Mouse (Mus musculus) embryo, embryonic 9.5 days (tissue): ENCODE results near the gene Ppp1r36.
"Not testable (repeated sequence)": the region's sequence is repeated elsewhere in the genome, so short reads cannot be mapped to it uniquely, and the experiment has no call there.

Source experiments
- DNase-seq: peaks from one replicate; pipeline ENCODE4 v3.0.0-alpha.2; 2017; ENCODE audit errors: extremely low spot score

The Ppp1r36 gene

DNA sequence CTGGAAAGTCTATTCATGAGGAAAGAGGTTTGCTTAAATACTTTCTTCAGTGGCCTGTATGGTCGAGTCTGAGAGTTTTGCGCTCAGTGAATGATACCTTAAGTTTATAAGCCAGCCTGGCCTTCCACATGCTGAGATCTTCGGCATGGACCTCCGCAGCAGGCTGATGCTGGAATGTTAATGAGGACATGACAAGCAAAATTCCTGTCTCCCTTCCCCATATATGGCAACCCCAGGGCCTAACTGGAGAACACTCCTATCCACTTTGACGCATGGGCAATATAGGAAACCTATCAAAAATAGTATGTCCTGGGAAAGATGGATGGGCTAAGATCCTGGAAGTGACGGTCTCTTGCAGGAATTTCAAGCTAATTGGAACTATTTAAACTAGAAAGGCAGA, 30.8 kb downstream of the Ppp1r36 start:
- DNase-seq, result no peak

DNA sequence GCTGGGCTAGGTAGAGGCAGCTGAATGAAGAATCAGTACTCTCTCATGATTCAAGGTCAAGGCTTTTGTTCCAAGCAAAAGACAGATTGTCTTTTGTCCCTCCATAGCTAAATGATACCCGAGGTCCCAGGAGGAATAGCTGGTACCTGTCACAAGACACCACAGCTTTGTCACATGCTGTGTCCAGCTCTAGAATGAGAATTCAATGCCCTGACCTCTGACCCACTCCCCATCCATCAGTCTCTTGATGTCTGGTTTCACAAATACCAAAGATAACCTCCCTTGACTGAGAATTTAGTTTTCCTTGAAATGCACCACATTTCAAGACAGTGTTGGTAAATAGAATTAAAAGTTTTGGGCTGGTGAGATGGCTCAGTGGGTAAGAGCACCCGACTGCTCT, 34.9 kb downstream of the Ppp1r36 start:
- DNase-seq, result peak; percentile 61

DNA sequence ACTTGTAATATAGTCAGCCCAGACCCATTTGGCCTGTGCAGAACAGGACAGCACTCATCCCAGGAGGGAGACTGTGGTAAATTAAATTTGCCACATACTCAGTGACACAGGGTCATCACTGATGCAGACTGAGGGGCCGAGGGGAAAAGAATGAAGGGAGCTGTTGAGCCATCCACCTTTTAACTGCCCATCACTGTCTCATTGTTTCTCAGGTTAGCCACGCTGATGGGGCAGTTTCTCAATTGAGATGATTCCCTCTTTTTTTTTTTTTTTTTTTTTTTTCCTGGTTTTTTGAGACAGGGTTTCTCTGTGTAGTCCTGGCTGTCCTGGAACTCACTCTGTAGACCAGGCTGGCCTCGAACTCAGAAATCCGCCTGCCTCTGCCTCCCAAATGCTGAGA, 41.1 kb downstream of the Ppp1r36 start:
- not testable (repeated sequence) for DNase-seq

DNA sequence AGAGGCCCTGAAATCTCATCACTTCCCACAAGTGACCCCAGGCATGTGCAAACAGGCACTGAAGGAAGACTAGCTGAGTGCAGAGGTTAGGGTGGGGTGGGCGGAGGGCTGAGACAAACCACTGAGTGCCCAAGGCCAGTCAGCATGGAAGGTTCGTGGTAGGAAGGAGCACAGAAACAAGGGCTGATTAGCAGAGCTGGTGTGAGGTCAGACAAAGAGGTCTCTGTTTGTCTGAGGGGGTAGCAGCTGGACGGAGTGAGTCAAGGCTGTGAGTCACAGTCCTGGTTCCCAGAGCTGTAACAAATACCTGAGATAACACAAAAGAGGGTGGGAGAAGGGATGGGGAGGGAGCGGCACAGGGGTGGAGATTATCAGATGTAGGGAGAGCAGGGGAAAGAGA, 41.7 kb downstream of the Ppp1r36 start:
- no peak for DNase-seq

DNA sequence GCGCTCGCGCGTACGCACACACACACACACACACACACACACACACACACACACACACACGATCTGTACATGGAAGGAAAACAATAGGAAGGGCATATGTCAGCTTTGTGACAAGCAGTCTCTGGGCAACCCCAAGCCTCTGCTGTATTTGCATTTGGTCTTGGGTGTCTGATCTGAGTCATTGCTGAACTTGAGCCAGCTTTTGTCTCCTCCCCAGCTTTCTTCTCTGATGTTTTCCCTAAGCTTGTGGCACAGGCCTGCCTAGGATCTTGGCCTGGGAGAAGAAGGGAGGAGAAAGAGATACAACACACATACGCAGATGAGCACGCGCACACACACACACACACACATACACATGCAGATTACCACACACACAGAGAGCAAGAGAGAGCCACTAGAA, 46.1 kb downstream of the Ppp1r36 start:
- DNase-seq, result no peak

DNA sequence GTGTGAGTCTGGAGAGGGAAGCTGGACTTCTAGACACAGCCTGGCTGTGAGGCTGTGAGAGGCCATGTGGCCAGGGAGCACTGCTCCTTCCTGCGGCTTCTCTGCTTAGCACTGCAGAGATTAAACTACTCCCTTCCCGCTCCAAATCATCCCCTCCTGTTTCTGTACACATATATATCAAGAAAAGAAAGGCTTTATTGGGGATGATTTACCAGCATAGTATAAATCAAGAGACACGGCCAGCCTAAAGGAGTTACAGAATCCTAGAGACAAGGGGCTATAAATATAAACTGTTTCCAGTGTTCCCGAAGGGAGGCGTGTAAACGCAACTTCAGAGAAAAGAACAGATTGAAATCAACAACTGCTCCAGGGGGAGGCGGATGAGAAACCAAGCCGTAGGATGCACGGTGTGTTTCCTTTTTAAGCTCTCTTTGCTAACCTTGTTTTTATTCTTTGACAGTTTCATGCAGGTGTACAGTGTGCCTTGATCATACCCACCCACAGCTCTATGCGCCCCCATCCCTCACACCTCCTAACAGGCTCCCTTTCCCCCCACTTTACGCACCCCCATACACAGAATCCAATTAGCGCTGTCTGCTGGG, 47.4 kb downstream of the Ppp1r36 start:
- DNase-seq, result no peak

DNA sequence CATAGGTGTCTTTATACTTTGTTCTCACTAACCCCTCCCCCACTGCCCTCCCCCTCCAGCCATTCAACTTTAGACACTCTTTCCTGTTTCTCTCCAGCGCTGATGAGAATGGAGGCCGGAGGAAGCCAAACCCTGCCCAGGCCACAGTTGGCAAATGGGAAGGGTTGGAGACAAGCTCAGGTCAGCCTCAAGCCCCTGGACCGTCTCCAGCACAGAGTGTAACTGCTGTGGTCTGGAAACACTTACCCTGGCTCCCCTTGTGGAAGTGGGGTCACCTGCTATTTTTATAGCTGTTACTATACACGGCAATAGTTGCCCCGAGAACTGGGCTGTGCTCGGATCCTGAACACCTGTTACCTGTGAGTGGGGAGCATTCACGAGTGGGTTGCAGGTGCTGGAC, 49.3 kb downstream of the Ppp1r36 start:
- no peak for DNase-seq

DNA sequence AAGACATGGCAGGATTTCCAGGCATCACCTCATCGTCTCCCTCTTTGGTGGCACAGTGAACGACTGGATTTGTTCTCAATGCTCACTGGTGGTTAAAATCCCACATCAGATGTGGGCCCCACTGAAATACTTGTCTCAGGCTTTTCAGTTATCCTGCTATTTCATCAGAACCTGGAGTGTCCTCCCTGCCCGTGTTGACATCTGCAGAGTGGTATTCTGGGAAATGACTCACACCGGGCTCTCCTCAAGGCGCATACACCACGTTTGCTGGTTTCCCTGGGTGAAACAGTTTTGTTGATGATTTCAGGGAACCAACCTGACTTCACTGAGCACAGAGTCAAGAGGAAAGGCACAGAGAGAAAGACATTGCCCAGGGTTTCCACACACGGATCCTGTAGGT, 49.9 kb downstream of the Ppp1r36 start:
- DNase-seq, result no peak

DNA sequence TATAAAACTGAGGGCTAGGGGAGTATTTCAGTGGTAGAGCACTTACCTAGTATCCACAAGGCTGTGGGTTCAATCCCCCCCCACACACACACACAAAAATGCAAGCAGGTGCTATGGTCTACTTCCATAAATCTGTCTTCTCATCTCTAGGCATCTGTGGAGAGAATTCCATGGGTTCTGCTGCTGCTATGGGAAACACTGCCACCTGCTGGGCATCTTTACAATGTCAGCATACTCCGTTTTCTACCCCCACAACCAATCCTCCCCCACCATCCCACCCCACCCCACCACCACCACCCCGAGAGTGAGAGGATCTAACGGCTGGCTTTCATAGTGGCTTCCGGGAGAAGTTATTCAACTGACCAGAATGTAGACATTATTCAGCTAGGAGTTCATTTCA, 54.7 kb downstream of the Ppp1r36 start:
- peak; percentile 65 for DNase-seq

DNA sequence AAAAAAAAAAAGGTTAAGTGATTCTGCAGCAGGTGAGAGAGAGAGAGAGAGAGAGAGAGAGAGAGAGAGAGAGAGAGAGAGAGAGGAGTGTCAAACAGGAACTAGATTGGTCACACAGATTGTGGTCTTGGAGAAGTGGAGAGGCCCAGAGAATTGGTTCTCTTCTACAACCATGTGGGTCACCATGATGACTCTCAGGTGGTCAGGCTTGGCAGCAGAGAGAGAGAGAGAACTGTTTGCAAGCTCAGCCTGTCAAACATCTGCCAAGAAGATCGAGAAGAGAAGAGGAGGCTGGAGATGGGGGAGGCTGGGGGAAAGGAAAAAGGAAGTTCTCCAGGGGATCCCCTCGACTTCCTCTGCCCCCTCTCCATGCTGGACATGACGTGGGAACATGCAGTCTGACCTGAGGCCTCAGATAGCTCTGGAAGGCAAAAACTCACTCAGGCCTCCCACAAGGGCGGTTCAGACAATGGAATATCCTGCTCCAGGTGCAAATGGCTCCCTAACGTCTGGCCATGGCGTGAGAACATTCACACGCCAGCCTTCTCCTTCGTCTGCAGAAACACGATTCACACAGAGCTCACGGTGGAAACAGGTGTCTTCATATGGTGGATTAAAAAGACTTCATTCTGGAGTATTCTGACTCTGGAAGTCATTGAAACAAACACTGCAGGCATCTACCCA, 56.4 kb downstream of the Ppp1r36 start:
- no peak for DNase-seq

DNA sequence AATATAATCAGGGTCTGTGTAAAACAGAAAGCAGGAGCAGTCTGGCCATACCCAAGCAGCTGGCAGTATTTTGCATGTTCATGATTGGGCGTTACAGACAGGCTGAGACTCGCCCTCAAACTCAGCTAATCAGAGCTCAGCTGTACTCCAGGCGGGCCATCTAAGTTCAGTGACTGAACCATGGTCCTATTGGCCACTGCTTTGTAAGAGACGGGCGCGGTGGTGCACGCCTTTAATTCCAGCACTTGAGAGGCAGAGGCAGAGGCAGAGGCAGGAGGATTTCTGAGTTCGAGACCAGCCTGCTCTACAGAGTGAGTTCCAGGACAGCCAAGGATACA, 56.9 kb downstream of the Ppp1r36 start:
- DNase-seq, result no peak

DNA sequence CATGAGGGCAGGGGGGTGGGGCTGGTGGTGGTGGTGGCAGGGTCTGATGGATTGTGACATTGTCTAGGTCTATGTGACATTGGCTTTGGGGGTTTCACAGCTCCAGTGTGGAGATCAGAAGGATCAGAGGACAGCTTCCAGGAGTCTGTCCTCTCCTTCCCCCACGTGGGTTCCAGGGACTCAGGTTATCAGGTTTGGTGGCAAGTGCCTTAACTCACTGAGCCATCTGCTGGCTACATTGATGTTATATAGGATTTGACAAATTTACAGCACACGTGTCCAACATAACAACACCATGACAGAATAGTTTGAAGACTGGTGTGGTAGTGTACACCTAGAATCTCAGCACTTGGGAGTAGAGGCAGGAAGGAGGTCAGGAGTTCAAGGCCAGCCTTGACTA, 57.5 kb downstream of the Ppp1r36 start:
- DNase-seq, result no peak

DNA sequence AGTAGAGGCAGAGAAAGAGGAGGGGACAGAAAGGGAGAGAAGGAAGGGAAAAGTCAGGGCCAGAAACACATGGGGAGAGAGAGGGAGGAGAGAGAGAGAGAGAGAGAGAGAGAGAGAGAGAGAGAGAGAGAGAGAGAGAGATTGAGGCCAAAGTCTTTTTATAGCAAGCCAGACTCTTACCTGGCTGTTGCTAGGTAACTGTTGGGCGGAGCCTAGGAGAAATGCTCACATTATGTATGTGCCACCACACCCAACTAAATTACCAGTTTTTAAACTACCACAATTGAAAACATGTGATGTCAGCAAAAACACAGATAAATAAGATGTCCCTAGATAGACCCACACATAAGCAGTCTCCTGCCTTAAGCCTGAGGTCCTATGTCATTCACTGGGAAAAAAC, 58.8 kb downstream of the Ppp1r36 start:
- DNase-seq, result no peak

DNA sequence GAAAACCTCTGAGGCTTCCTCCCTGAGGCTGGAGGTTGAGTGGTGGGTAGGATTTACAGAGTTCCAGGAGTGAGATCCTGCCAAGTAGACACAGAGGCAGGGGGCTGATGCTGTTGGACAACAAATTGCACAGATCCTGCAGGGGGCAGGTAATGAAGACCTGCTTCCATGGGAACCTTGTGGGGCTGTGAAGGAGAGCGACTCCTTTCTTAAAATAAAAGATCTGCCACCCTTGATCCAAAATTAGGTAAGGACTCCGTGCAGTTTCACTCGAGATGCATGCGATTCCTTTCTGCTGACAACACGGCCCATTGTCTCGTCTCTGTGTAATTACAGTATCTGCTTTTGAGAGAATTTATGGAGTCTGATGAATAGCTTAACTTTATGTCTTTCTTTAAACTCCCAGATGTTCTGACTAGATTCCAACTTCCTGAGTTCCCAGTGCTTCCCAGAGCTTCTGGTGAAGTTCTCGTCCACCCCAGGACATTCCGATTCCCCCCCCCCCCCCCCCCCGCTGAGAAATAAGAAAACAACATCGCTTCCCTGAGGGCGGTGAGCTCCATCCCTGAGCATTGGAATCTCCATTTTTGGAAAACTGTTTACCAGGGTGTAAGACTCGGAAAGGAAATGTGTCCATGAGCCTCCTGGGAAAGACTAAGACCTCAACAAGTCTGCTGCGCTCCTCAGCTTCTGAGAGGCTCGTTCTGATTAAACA, 61.1 kb downstream of the Ppp1r36 start:
- DNase-seq, result no peak

DNA sequence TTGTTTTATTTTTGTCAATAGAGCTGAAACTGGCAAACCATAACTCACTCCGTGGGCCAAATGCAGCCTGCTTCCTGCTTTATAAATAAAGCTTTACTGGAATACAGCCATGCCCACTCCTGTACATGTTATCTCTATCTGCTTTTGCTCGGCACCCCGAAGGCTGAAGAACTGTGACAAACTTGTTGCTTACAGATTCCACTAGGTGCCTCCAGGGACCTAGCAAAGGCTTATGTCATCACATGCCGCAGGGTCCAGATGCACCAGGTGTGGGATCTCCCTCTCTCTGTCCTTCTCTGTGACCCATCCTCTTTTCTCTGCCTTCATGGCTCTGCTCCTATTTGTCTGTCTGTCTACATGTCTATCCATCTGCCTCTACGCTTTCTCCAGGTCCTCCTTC, 61.8 kb downstream of the Ppp1r36 start:
- no peak for DNase-seq

DNA sequence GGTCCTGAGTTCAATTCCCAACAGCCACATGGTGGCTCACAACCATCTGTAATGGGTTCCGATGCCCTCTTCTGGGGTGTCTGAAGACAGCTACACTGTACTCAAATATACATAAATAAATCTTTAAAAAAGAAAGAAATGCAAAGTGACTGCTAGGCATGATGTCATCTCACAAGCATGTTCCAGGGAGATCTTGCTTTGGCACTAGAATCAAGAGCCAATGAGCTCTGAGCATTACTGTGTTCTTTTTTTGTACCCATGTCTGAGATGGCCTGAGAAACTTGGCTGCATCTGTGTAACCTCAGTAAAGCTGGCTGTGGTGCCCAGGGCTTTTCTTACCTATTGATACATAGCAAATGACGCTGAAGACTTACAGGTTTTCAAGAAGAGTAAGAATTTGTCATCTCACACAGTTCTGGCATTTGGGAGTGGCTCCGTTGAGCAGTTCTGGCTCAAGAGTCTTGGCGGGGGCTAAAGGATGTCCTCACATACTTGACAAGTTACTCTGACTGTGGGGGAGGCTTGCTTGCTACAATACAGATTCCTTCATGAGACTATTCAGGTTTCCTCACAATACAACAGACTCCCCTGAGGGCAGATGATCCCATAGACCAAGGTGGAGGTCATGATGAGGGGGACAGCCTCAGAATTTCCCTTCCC, 62.6 kb downstream of the Ppp1r36 start:
- DNase-seq, result no peak

DNA sequence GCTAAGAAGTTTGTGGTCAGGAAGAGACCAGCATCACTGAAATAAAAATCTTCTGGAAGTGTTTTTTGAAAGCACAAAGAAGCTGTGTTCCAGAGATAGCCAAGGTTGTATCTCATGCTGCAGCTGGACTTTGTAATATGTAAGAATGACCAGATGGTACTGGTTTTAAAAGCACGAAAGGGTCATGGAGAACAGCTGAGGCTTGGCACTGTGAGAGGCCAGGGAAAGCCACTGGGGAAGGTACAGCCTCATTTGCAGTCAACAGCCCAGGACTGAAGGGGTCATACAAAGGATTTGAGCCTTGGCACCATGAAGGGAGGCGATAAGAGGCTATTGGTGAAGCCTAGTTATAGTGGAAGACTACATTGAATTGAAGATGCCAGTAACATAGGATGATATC, 65.1 kb downstream of the Ppp1r36 start:
- no peak for DNase-seq

DNA sequence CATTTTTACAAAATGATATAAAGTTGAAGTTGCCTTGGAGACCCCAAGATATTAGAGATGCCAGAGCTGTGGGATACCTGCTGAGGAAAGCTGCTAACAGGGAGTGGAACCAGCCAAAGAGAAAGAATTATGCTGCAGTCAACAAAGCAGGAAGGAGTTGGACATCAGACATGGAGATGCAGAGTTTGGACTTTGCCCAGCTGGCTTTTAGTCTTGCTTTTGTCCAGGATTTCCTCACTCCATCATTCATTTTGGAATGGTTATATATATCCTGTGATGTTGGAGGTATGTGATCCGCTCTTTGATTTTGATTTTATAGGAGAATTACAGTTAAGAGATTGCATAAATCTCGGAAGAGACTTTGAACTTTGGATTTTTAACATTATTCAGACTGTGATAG, 65.6 kb downstream of the Ppp1r36 start:
- no peak for DNase-seq

DNA sequence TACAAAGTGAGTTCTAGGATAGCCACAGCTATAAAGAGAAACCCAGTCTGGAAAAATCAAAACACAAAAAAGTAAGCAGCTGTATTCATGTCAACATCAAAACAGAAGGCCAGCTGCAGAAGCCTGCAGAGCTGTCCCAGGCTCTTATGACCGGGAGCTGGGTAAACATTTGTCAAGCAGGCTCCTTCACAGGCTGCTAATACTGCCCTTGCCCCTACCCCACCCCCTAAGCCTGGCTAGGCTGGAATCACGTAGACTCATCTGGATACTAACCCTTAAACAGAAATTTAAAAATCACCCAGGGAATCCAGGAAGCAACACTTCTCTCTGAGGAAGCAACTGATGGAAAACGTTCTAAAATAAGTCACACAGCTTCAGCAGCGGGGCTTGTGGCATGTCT, 67.5 kb downstream of the Ppp1r36 start:
- no peak for DNase-seq

DNA sequence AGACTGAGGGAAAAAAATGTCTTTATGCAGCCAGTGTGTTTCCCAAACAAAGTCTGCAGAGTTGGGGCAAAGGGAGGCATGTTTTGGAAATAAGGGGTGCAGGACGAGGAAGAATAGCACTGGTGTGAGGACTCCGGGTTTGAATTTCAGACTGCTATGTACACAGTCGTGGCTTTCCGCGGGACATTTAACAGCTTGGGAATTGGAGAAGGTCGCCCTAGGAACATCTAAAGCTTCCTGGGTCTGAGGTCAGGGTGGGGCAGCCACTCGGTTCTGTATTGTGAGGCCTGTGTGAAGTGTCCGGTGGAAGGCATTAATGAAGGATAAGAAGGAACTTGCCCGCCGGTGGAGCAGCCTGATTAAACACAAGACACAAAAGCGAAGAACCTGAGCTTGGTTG, 68.0 kb downstream of the Ppp1r36 start:
- no peak for DNase-seq

DNA sequence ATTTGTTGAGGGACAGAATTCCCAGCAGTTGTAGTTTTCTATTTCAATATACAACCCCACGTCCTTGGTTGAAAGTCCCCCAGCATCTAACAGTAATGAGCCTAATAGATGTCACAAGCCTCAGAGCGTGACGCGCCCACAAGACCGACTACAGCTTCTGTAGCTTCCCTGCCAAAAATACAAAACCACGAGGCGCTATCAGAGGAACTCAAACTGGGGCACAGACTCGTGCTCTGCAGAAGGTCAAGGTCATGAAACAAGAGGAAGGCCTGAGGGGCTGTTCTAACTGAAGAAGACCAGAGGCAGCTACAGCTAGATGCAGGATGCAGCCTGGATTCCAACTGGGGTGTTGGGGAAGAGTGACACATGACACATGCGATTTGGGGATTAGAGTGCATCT, 69.6 kb downstream of the Ppp1r36 start:
- no peak for DNase-seq
